Mouse (Mus musculus) embryonic facial prominence, embryonic 13.5 days (tissue): ENCODE data around the gene Ppp2r5e. TPM values are rescaled to one million over a fixed set of nuclear protein-coding genes. Genes with fewer than 3 reads are reported as not detected.
"Not testable (repeated sequence)": the region's sequence is repeated elsewhere in the genome, so short reads cannot be mapped to it uniquely, and the experiment has no call there.

Source experiments
- ATAC-seq: fragments of 200-750 bp; cut with Nextera tagmentation; 2 replicates; pipeline ENCODE4 v1.8.0; 2017; ENCODE audit warnings: low read depth; ENCODE audit not compliant: insufficient number of reproducible peaks, insufficient read depth, low FRiP score, low TSS enrichment
- H3K27ac ChIP-seq: fragments of 300-500 bp; sonication (generic); 2 replicates; pipeline ENCODE4 v1.5.1; 2015; ENCODE audit warnings: moderate library complexity, mild to moderate bottlenecking, inconsistent platforms
- H3K27me3 ChIP-seq: fragments of 300-500 bp; sonication (generic); 2 replicates; pipeline ENCODE4 v1.6.1; 2015; ENCODE audit warnings: mild to moderate bottlenecking, inconsistent platforms
- H3K36me3 ChIP-seq: fragments of 300-500 bp; sonication (generic); 2 replicates; pipeline ENCODE4 v1.6.1; 2015; ENCODE audit warnings: mild to moderate bottlenecking, inconsistent platforms
- H3K4me1 ChIP-seq: fragments of 300-500 bp; sonication (generic); 2 replicates; pipeline ENCODE4 v1.6.1; 2015; ENCODE audit warnings: inconsistent platforms
- H3K4me2 ChIP-seq: fragments of 300-500 bp; sonication (generic); 2 replicates; pipeline ENCODE4 v1.6.1; 2015; ENCODE audit warnings: moderate library complexity, mild to moderate bottlenecking, inconsistent platforms
- H3K4me3 ChIP-seq: fragments of 300-500 bp; sonication (generic); 2 replicates; pipeline ENCODE4 v1.5.1; 2015; ENCODE audit warnings: mild to moderate bottlenecking, inconsistent platforms
- H3K9ac ChIP-seq: fragments of 300-500 bp; sonication (generic); 2 replicates; pipeline ENCODE4 v1.6.1; 2015; ENCODE audit warnings: mild to moderate bottlenecking, inconsistent platforms
- H3K9me3 ChIP-seq: fragments of 300-500 bp; sonication (generic); 2 replicates; pipeline ENCODE4 v1.6.1; 2016; ENCODE audit warnings: inconsistent platforms
- WGBS: fragments of 180-500 bp; shearing (Covaris S2); methylation state at CpG from one replicate; pipeline ENCODE4 v1.1.7; 2015; ENCODE audit warnings: mixed read lengths; 5-methylcytosine and 5-hydroxymethylcytosine counted together
- polyA plus RNA-seq: library from polyadenylated mRNA; unstranded; fragments of >200 nt; fragmentation: Nextera tagmentation; extraction: Ambion mirVana; gene quantifications from 2 replicates; pipeline ENCODE4 v1.2.1, GENCODE M21; 2015

Gene Ppp2r5e
- polyA plus RNA-seq, 1 experiment from 2014 or later: 15.0 TPM

DNA sequence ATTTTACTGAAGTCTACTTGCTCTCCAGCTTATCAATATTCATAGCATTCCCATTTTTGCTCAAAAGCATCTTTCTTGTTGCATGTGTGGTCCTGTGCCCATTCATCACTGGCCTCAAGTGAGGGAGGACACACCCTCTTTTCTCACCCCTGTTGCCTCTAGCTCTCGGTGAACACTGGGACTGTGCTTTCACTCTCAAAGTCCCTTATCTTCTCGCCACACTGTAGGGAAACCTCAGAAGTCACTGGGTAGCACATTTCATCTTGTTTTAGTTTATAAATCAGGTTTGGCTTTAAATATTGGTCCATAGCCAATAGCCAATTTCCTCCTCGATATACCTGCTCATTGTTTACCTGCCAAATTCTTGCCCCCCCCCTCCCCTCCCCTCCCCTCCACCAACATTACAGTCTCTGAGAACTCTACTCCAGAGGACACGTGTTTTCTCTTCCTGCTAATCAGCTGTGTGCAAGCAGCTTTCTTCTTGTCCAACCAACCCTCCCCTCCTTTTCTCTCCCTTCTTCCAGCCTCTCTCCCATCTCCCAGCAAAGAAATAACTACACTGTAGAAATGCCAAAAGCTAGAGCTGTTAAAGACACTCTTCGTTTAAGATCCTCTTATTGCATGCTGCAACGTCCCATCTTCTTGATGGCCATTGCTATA, 90.9 kb downstream of the Ppp2r5e start:
- Histone ChIP-seq H3K4me2 (no peak overlapping the region), H3K4me3 (no peak overlapping the region), H3K27me3 (no peaks in the 10 kb centered on the region), H3K9me3 (no peaks in the 10 kb centered on the region), H3K36me3 (0 out of 2 replicates have a peak, but pooled peaks cover 4% of the 10 kb centered on the region), H3K9ac (no peak overlapping the region), H3K4me1 (peaks cover 8% of the 10 kb centered on the region; the same call in 1 of the 2 replicates), H3K27ac (no peak overlapping the region)
- WGBS: 70% methylated on average over 6 of the region's 6 CpGs
- ATAC-seq: no peak

DNA sequence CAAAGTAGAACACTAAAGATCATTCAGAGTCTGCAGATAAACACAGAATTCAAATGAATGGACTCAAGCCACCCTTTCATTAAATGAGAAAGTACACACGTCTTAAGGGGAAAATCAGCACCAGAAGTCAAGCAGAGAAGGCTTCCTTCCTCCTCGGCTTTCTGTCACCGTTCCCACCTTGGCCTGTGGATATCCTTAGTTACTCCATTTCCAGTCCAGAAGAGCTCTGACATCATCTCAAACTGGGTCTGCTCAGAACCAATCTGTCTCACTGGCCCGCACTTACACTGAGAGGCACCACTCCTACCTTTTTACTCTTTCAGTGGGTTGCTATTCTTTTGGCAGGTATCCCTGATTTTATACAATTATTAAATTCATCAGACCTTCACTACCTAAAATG, 93.4 kb downstream of the Ppp2r5e start:
- 81% methylated on average over 4 of the region's 4 CpGs for WGBS
- no peaks in the 10 kb centered on the region for H3K9me3 ChIP-seq
- no peak overlapping the region for H3K4me2 ChIP-seq
- no peak overlapping the region for H3K9ac ChIP-seq
- ATAC-seq: no peak
- H3K27ac ChIP-seq: no peak overlapping the region
- no peaks in the 10 kb centered on the region for H3K27me3 ChIP-seq
- H3K4me1 ChIP-seq: peaks cover 8% of the 10 kb centered on the region; the same call in 1 of the 2 replicates
- H3K36me3 ChIP-seq: 0 out of 2 replicates have a peak, but pooled peaks cover 4% of the 10 kb centered on the region
- H3K4me3 ChIP-seq: no peak overlapping the region

DNA sequence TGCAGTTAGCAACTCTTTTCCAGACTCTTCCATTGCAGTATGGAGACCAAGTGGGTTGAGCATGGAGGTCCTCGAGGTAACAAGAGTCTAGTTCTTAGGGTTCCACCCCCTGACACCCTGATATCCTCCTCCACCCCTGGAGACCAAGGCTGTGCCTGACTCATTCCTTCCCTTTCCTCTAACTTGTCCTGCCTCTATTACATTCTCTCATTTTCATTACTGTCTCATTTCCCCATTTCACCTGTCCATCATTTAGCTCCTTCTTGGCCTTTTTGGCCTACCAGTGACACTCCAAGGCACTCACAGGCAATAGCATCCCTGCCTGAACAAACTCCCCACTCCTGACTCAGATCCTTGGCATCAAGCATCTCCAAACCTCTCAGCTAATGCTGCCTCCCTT, 98.3 kb downstream of the Ppp2r5e start:
- H3K27ac ChIP-seq: no peak overlapping the region
- 0 out of 2 replicates have a peak, but pooled peaks cover 6% of the 10 kb centered on the region for H3K4me1 ChIP-seq
- no peaks in the 10 kb centered on the region for H3K36me3 ChIP-seq
- H3K4me3 ChIP-seq: no peak overlapping the region
- H3K9me3 ChIP-seq: no peaks in the 10 kb centered on the region
- no peaks in the 10 kb centered on the region for H3K27me3 ChIP-seq
- WGBS: 90% methylated on average over 1 of the region's 1 CpGs
- no peak overlapping the region for H3K9ac ChIP-seq
- H3K4me2 ChIP-seq: no peak overlapping the region
- no peak for ATAC-seq

DNA sequence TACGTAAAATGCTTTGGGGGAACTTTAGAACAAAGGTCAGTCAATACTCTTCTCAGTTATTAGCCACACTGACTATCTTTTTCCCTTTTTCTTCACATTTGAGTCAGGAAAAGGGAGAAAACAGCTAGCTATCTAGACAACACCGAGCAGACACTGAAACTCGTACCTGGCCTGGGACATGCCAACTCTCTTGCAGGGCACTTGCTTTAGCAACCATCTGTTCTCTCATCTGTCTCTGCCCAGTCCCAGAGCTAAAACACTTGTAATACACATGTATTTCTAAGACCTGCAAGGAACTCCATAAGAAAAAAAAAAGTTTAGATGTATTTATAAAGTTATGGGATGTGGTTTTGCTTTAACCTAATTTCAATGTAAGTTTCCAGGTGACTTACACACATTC, 100.4 kb downstream of the Ppp2r5e start:
- no peaks in the 10 kb centered on the region for H3K9me3 ChIP-seq
- H3K4me3 ChIP-seq: no peak overlapping the region
- no peak overlapping the region for H3K4me2 ChIP-seq
- H3K27ac ChIP-seq: no peak overlapping the region
- no peaks in the 10 kb centered on the region for H3K36me3 ChIP-seq
- H3K4me1 ChIP-seq: no peaks in the 10 kb centered on the region
- 89% methylated on average over 3 of the region's 3 CpGs for WGBS
- ATAC-seq: no peak
- no peak overlapping the region for H3K9ac ChIP-seq
- H3K27me3 ChIP-seq: no peaks in the 10 kb centered on the region

DNA sequence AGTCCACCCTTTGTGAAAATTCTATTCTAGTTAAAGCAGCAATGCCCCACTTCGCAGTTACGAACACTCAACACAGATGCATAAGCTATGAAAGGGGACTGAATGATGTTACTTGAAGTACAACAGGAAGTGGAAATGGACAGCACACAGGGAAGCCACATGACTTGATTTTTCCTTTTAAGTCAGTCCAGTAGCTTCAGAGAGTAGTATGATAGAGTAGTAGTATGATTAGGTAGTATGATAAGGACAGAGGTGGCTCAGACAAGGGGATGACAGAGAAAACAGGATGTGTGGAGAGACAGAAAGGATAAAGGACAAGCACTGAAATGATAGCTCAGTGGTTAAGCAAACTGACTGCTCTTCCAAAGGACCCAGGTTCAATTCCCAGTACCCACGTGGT, 101.4 kb downstream of the Ppp2r5e start:
- Histone ChIP-seq H3K4me3 (no peak overlapping the region), H3K9ac (no peak overlapping the region), H3K27ac (no peak overlapping the region), H3K4me2 (no peak overlapping the region), H3K36me3 (peaks cover 4% of the 10 kb centered on the region; the same call in 1 of the 2 replicates), H3K9me3 (no peaks in the 10 kb centered on the region), H3K4me1 (no peaks in the 10 kb centered on the region), H3K27me3 (no peaks in the 10 kb centered on the region)
- ATAC-seq: no peak
- 92% methylated on average over 3 of the region's 3 CpGs for WGBS

DNA sequence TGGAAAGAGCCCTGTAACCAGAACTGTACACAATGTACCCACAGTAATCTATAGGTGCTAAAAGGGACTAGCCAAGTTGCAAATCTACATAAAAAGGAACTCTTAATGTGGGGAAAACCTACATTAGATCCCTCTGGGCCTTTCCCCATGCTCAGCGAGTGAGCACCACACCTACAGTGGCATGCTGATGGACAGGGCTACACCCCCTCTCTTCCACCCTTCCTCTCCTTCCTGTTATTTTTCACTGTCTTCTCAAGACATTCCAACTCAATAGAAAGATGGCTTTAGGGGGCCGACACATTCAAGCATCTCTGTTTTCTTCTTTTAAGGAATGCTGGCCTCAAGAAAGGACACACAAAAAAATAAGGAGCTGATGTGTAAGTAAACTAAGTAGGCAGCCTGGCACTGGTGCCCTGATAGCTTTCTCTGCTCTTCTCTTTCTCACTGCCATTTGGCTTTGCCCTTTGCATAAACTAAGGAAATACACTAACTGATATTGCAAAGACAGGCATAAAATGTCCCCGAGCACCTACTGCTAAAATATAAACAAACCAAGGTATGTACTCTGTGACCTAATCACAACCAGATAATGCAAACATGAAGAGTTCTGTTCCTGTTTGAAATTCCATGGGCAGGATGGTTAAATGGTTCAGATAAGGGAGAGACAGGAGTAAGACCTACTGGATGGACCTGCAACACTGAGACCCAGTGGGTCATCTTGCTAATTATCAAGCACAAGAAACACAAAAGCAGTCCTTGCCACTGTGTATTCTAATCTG, 103.3 kb downstream of the Ppp2r5e start:
- ATAC-seq: no peak
- no peaks in the 10 kb centered on the region for H3K9me3 ChIP-seq
- H3K4me3 ChIP-seq: no peak overlapping the region
- no peaks in the 10 kb centered on the region for H3K4me1 ChIP-seq
- H3K27ac ChIP-seq: no peak overlapping the region
- H3K9ac ChIP-seq: no peak overlapping the region
- H3K4me2 ChIP-seq: no peak overlapping the region
- no peaks in the 10 kb centered on the region for H3K27me3 ChIP-seq
- 70% methylated on average over 3 of the region's 3 CpGs for WGBS
- H3K36me3 ChIP-seq: peaks cover 4% of the 10 kb centered on the region; the same call in 1 of the 2 replicates

DNA sequence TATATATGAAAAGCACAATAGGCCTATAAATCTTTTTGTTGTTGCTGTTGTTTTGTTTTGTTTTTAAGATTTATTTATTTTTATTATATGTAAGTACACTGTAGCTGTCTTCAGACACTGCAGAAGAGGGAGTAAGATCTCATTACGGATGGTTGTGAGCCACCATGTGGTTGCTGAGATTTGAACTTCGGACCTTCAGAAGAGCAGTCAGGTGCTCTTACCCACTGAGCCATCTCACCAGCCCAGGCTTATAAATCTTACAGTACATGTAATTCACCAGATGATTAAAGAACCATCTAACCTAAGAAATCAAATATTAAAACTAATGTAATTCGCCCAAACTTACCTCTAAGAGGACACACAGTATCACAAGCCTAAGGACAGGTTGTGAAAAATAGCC, 103.9 kb downstream of the Ppp2r5e start:
- not testable (repeated sequence) for H3K27me3 ChIP-seq, ATAC-seq, H3K4me3 ChIP-seq, H3K36me3 ChIP-seq, H3K9ac ChIP-seq, H3K27ac ChIP-seq, H3K4me1 ChIP-seq, H3K4me2 ChIP-seq, H3K9me3 ChIP-seq
- 90% methylated on average over 3 of the region's 3 CpGs for WGBS

DNA sequence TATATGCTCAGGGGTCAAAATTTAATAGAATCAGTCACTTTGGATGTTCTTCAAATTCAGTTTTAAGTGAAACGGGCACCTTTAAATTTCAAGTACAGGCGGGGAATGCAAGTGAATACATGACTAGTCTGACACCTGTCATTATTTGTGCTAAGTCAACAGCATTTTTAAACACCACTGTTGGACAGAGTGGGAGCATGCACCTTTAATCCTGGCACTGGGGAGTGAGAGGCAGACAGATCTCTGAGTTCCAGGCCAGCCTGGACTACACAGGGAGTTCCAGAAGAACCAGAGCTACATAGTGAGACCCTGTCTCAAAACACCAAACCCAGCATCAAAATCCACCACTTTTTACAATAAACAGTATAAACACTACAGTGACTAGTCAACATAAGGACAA, 108.5 kb downstream of the Ppp2r5e start:
- H3K36me3 ChIP-seq: peaks cover 7% of the 10 kb centered on the region; the same call in 1 of the 2 replicates
- WGBS: 85% methylated on average over 2 of the region's 2 CpGs
- ATAC-seq: no peak
- no peak overlapping the region for H3K27ac ChIP-seq
- no peak overlapping the region for H3K4me2 ChIP-seq
- 0 out of 2 replicates have a peak, but pooled peaks cover 6% of the 10 kb centered on the region for H3K4me1 ChIP-seq
- no peaks in the 10 kb centered on the region for H3K9me3 ChIP-seq
- no peaks in the 10 kb centered on the region for H3K27me3 ChIP-seq
- H3K4me3 ChIP-seq: no peak overlapping the region
- no peak overlapping the region for H3K9ac ChIP-seq

DNA sequence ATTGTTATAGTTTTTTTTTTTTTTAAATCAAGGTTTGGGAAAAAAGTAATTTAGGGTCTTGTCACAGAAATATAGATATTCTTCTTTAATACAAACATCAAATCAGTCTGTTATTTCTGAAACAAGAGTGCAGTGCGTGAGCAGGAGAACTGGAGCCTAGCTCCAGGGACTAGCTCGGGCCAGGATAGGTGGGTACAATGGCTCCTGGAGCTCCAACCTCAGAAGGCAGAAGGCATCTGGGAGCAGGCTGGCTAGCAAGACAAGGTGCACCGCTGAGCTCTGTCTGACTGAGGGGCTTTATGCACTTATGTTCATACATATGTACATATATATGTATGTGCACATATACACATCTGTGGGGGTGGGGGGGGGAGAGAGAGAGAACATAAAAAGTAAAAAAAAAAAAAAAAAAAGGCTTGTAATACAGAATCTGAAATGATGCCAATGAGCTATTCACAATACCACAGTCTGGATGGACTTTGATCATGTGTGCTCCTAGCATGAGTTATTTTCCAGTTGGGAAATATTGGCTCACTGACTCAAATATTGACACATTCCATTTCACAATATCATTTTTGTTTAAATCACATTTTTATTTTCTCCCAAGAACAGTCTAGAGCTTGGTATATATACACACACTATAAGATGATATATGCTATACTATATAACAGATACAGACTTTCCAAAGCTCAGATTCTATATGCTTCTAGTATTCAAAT, 109.3 kb downstream of the Ppp2r5e start:
- 91% methylated on average over 3 of the region's 3 CpGs for WGBS
- Histone ChIP-seq H3K27me3 (no peaks in the 10 kb centered on the region), H3K9ac (no peak overlapping the region), H3K9me3 (no peaks in the 10 kb centered on the region), H3K4me2 (no peak overlapping the region), H3K36me3 (peaks cover 11% of the 10 kb centered on the region; the same call in 1 of the 2 replicates), H3K27ac (no peak overlapping the region), H3K4me3 (no peak overlapping the region), H3K4me1 (0 out of 2 replicates have a peak, but pooled peaks cover 6% of the 10 kb centered on the region)
- ATAC-seq: no peak

DNA sequence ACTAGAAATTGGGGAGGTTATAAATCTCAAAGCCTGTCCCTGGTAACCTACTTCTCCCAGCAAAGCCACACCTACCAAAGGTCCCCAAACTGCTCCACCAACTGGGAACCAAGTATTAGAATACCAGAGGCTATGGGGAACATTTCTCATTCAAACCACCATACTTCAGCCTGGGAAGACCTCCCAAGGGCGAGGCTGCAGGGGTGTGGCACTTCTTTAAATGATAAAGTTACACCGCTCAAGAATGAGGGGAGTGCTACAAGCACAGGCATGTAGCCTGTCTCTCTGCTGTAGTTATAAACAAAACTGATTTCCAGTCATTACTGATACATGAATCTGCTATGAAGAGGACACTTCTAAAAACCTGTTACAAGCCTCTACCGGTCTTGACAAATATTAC, 113.3 kb downstream of the Ppp2r5e start:
- Histone ChIP-seq H3K4me2 (no peak overlapping the region), H3K27me3 (no peaks in the 10 kb centered on the region), H3K36me3 (peaks cover 20% of the 10 kb centered on the region; the same call in 1 of the 2 replicates), H3K9me3 (no peaks in the 10 kb centered on the region), H3K4me1 (0 out of 2 replicates have a peak, but pooled peaks cover 6% of the 10 kb centered on the region), H3K9ac (no peak overlapping the region), H3K4me3 (no peak overlapping the region), H3K27ac (no peak overlapping the region)
- 85% methylated on average over 3 of the region's 3 CpGs for WGBS
- ATAC-seq: no peak

DNA sequence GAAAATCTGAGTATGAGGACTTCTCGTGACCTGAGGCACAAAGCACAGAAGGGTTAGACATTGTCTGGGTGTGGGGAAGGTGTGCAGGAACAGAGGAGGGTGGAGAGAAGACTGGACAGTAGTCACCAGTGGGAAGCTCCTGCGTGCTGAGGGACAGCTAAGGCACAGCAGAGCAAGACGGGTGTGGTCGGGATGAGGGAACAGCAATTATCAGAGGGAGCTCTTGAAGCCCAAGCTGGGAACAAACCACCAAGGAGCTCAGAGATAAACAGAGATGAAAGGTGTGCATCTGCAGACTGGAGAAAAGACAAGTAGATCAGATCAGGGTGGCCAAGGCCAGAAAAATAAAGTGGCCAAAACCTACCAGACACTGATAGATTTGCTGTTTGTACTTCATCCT, 114.0 kb downstream of the Ppp2r5e start:
- H3K27ac ChIP-seq: no peak overlapping the region
- no peaks in the 10 kb centered on the region for H3K9me3 ChIP-seq
- H3K27me3 ChIP-seq: no peaks in the 10 kb centered on the region
- no peak overlapping the region for H3K4me2 ChIP-seq
- peaks cover 28% of the 10 kb centered on the region; the same call in 1 of the 2 replicates for H3K36me3 ChIP-seq
- ATAC-seq: no peak
- H3K4me1 ChIP-seq: 0 out of 2 replicates have a peak, but pooled peaks cover 6% of the 10 kb centered on the region
- no peak overlapping the region for H3K4me3 ChIP-seq
- 91% methylated on average over 4 of the region's 4 CpGs for WGBS
- H3K9ac ChIP-seq: no peak overlapping the region
